Mouse (Mus musculus): ENCODE results near the gene Fam129a. TPM values are rescaled to one million over a fixed set of nuclear protein-coding genes. Genes with fewer than 3 reads are reported as not detected.
A peak's percentile ranks its signal among the peaks of the same experiment; 100 is the strongest.
"Not testable (repeated sequence)": the region's sequence is repeated elsewhere in the genome, so short reads cannot be mapped to it uniquely, and the experiment has no call there.

The Fam129a gene
- total RNA-seq, 2 experiments from 2014 or later = 4.8 to 6.2 TPM

DNA sequence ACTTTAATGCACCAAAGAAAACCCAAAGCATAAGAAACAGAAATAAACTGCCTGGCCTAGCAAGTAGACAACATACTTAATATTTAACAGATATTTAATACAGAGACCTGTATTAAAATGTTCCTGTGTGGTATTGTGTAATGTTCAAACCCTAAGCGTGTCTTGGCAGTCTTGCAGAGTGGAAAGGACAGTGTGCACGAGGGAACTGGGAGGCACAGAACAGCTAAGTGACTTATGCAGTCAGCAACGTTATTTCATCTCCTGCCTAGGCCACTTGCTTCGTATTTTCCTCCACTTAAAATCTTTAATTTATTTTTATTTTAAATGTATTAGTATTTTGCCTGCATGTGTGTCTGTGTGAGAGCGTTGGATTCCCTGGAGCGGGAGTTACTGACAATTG, 119.1 kb downstream of the Fam129a start:
- DNase-seq (ENCODE audit: low spot score in 2 of 2) = no peak

DNA sequence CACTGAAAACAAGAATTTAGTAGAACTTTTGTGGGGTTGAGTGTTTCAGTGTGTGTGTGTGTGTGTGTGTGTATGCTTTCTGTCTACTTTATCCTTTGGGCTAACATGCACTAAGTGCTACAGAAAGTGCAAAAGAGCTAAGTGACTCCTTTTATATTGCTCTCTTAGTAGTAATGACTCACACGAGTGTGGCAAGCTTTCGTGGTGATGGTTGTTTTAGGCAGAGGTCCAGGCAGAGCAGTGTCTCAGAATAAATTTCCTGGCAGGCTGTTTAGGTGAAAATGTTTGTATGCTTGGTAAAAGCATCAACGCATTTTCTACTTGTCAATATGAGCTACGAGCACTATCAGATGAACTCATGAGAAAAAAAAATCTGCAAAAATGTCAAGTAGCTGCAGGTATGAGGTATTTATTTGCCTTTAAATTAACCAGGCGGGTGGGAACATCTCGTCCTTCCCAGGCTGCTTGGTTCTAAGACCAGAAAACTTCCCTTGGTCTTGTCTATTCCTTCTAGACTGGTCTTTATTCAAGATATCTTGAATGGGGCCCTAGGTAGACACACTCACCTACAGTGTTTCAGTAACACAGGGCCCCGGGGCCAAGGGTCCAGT, 119.7 kb downstream of the Fam129a start:
- DNase-seq (ENCODE audit: low spot score in 2 of 2) = no peak

DNA sequence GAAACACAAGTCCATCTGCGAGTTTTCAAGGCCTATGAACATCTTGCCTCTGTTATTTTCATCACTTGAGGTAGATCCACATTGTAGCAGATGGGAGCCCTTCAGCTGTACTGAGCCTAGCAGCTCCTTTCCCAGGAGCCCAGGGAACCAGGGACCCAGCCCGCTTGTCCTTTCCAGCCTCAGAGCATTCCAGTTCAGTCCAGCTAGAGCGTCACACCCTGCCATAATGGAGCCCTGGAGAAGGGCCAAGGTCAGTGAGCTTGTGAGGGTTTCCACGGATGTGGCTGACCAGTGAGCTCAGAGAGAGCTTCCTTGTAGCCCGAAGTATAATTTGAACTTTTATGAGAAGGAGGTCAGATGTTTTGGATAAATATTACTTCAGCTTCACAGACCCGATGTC, 121.9 kb downstream of the Fam129a start:
- DNase-seq (ENCODE audit: low spot score in 2 of 2) = not testable (repeated sequence)

DNA sequence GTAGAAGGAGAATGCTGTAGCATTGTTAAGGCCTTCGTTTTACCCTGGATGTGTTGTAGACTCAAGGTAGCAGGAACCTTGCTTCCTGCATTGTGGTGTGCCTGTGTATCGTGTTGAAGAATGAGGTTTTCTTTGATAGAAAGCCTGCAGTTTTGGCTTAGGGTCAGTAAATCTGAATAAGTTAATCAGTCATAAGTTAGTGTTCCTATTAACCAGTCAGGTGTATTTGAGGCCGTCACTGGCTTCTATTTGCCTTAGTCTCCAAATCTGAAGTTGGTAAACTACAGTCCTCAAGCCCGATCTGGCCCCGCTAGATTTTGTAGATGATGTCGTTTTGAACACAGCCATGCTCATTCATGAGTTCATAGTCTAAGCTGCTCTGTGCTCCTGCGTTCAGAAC, 125.8 kb downstream of the Fam129a start:
- DNase-seq (ENCODE audit: low spot score in 2 of 2) = no peak

DNA sequence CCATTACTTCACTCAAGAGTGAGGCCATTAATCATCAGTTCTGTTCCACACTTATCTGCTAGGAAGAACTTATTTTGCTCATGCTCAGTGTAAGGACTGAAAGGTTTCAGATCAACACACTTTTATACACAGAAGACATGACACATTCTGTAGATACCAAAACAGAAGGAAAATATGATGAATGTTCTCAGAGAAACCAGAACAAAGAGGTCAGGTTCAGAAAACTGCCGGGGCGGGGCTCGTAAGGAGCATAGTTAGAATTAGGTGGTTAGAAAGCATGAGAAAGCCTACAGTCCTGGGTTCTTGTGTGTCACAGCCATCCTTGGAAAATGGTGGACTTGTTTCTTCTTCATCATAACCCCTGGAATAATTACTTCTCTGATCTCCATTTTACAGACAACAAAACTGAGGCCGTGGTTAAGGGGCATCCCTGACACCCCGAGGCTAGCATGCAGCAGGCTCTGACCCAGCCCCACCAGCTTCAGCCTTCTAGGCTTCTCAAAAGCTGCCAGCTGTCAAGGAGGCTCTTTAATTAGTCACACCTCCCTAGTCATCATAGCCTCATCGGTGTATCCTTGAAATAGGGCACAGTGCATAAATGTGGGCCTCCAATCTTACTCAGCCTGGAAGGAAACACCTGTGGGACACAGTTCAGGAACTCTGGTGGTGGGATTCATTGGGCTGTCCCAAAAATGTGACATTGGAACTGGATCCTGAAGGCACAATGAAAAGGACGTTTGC, 127.1 kb downstream of the Fam129a start:
- no peak for DNase-seq (ENCODE audit: low spot score in 2 of 2)

DNA sequence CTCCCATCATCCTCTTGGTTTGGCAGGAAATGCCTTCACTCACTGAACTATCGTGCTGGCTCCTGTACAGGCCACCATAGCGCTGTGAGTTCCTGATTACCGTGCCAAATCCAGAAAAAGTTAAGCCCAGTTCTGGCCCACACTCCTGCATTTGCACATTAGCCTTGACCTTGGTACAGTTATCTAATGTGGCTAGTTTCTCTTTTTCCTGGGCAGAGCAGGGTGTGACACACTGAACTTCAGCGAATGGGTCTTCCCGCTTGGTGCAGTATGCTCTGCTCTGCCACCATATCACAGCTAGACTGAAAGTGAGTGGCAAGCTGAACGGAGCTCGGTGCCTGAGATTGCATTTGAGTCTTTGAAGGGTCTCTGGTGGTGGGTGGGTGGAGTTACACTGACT, 128.4 kb downstream of the Fam129a start:
- DNase-seq (ENCODE audit: low spot score in 2 of 2) = no peak

DNA sequence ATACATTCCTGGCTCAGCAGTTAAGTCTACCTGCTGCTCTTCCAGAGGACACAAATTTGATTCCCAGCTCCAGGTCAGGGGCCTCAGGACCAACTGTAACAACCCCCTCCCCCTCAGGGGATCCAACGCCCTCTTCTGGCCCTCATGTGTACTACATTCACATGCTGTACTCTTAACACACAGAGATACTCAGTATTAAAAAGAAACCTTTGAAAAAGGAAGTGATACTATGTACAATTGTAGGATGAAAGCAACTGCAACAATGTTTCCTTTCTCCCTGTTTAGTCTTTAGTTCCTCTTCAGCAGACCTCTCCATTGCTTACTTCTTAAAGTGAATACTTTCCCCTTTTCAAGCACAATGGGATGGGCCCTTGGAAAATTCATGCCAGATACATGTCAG, 131.8 kb downstream of the Fam129a start:
- no peak for DNase-seq (ENCODE audit: low spot score in 2 of 2)

DNA sequence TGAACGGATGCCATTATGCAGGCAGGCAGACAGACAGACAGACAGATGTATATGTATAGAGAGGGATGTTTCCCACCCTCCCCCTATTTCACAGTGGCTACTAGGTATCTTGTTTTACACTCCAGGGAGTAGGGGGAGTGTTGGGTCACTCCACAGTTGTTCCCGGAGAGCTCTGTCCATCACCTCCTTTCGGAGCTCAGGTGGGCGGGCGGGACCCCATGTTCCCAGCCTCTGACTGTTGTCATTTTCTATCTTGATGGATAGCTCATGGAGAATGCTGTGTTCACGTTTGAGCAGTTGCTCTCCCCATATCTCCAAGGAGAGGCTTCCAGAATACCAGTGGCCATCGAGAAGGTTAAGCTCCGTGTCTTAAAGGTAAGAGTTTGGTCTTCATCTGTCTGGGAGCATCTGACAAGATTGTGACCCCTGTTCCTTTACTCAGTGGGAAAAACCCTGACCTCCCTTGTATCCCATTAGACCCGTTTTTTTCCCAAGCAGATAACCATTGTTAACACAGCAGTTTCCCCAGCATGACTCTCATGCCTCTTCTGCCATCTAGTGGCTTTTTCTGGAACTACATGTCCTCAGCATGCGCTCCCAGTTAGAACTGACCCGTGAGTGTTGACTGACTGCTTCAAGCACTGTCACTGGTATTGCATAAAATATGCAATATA, 134.9 kb downstream of the Fam129a start:
- peak; percentile 91 to 92 for DNase-seq (ENCODE audit: low spot score in 2 of 2)

DNA sequence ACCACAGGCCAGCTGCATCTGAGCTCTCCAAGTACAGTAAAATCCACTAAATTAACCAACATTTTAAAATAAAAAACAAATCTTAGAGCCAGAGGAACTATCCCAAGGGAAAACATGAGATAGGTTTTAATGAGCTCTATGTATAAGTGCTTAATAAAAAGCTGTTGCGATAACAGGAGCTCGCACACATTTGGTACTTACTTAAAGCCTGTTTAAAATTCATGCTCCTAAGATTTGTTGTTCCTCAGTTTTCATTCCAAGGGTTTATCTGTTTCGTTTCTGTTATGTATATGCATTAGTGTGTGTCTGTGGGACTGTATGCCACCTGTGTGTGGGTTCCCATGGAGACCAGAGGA, 135.4 kb downstream of the Fam129a start:
- DNase-seq (ENCODE audit: low spot score in 2 of 2) = no peak

DNA sequence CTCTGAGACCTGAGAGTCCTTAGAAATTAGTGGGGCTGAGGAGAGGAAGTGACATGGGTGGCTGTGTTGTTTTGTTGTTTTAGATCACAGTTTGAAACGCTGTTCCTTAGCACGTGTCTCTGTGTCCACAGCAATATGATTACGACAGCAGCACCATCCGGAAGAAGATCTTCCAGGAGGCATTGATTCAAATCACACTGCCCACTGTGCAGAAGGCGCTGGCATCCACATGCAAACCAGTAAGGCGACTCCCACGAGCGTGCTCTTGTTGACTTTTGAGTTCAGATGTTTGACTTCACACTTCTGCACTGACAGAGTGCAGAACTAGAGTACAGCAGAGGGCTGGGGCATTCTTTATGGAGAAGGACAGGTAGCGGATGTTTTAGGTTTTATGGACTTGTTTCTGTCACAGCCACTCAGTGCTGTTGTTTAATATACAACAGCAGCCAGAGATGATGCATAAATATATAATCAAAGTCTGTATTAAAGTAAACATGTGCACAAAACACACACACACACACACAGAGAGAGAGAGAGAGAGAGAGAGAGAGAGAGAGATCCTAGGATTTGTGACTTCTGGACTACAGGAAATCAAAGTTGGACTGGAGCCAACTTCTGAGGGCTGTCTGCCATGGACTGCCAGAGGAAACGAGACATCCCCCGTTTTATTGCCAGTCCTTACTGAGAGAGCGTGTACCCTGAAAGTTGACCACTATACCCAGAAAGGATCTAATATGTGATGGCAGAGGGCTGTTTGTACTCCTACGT, 138.2 kb downstream of the Fam129a start:
- DNase-seq (ENCODE audit: low spot score in 2 of 2) = no peak

DNA sequence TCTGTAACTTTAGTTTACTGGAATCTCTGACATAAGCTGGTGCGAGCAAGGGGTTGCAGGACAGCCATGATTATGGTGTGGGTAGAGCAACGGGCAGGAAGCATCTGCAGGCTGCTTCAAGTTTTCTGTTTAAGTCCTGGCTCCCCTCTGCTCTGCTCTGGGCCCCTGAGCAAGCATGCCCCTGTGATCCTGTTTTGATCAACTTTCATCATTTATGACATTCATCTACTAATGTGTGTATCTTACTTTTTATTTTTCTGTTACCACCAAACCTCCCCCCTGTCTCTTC, 138.7 kb downstream of the Fam129a start:
- DNase-seq (ENCODE audit: low spot score in 2 of 2) = no peak

DNA sequence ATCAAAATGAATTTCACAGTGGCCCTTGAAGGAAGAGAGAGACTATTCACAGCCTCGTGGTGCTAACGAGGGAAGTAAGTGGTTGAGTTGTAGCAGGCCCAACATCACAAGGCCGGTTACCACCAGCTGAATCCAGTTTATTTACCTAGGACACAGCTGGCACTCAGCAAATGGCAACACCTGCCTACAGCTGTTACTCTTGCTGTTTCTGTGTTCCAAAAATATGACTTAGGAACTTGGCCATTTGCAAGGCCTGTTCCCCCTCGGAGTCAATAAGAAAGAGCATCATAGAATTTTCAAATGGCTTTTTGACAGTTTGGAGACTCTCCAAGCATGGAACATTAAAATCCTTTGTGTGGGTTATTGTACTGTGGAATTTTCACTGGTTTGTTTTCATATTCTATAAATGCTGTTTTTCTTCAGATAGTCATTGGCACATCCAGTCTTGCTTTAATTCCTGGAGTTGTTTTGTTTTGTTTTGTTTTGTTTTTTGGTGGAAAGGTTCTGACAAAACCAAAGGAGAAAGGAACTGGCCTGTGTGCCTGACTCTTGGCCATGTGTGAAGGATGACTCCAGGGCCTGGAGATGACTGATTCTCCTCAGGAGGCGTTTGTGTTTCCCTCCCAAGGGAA, 139.6 kb downstream of the Fam129a start:
- no peak for DNase-seq (ENCODE audit: low spot score in 2 of 2)

DNA sequence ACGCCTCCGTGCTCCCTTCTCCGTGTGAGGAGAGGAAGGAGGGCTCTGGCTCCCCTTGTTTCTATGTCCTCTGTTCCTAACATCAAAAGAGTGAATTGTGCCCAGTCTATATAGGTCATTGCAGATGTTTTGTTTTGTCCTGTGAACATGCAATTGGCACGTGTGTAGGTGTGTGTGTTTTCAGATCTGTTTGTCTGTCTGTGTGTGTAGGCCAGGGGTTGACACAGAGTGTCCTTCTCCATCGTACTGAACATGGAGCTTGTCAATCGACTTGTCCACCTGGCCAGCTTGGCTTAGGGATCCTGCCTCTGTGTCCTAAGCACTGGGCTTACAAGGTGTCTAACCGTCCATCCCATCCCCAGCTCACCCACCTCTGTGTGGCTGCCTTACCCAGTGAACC, 140.1 kb downstream of the Fam129a start:
- no peak for DNase-seq (ENCODE audit: low spot score in 2 of 2)

DNA sequence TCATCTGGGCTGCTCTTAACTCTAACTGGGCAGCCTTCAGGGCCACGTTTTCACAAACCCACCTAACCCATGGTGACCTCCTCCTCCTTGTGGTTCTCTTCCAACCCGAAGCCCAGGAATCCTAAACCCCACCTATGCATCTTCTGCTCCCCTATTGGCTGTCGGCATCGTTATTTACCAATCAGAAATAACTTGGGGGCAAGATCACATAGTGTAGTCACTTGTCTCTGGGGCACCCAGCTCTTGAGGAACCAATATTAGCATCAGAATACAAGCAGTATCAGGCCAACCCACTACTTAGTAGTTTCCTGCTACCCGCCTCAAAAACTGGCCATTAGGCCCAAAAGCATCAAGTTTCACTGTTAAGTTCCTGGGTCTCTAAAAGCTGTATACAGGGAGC, 141.7 kb downstream of the Fam129a start:
- no peak for DNase-seq (ENCODE audit: low spot score in 2 of 2)

DNA sequence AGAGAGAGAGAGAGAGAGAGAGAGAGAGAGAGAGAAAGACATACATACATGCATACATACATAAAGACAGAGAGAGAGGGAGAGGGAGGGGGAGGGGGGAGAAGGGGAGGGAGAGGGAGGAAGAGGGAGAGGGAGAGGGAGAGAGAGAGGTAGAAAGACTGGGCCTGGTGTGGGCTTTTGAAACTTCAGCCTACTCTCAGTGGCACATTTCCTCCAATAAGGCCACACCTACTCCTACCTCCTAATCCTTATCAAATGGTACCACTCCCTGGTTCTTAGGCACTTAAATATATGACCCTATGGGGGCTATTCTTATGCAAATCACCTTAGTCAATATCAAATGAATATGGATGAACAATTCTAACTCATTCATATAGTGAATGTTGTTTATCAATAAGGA, 142.6 kb downstream of the Fam129a start:
- DNase-seq (ENCODE audit: low spot score in 2 of 2) = no peak

DNA sequence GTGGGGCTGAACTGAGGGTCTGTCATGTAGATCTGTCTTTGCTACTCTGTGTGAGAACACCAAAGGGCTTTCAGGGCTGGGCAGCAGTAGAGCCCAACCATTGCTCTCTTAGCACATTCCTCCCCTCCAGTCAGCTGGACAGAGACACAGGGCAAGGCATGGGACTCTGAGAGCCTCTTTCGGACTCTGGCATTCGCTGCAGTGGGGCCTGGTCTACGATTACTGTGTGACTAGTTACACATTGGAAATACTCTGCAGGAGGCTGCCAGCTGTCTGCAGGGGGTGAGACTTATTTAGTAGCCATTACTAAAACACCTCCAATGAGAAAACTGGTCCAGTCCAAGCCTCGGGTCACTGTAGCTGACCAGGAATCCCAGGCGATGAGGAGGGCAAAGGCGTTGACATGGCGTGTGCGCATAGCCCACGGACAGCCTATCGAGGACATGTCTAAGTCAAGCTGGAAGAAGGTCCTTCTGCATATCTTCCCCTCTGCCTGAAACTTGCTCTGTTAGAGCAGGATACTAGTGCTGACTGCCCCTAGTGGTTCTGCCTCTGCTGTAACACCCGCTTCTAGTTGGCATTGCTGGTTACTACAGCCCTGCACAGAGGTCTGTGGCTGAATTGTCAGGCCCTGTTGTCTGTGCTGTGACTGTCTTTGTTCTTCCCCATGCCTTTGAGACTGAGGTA, 145.2 kb downstream of the Fam129a start:
- DNase-seq (ENCODE audit: low spot score in 2 of 2) = no peak

DNA sequence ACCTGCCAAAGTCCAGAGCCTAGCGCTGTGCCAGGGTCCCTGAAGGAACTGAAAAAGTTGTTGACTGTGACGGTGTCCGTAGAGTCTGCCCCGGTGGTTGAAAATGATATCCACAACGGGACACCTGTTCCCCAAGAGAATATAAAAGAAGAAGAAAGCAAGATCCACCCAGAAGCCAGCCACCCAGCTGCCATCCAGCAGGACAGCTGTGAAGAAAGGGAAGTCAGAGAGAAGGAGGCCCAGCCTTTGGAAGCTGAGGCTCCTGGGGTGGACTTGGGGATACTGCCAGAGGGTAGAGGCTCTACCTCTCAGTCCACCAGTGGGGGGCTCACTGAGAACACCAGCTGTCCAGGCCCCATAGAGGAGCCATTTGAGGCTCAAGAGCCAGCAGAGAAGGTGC, 146.6 kb downstream of the Fam129a start:
- no peak for DNase-seq (ENCODE audit: low spot score in 2 of 2)

DNA sequence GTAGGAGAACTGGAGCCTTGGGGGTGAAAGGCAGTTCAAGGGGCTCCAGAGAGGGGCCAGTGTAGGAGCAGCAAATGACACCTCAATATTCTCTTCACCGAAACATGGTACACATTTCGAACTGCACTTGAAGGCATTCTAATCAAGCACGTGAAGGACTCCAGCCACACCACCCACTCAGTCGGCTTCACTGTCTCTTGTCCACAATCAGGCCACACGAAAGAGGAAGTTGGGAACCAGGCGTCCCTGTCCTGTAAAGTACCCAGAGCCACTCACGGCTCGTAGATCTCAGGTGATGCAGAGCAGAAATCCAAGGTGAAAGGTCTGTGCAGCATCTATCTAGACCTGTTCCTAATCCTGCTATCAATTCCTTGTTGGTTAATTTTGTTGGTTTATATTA, 147.6 kb downstream of the Fam129a start:
- DNase-seq (ENCODE audit: low spot score in 2 of 2) = no peak

DNA sequence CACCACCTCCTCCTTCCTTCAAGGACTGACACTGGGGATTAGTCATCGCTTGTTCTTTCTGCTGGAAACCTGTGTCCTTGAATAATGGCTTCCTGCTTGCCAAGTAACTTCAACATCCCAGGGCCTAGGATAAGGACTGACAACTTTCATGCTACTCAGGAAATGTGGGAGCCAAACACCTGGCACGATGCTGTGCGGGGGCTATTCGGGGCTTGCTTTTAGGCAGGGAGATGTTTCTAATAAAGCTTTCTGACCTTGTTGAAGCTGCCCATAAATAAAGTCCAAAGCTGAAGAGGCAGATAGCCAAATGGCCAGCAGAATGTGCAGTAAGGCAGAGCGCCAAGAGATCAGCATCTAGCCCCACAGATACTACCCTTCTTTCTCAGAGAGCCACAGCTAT, 148.9 kb downstream of the Fam129a start:
- no peak for DNase-seq (ENCODE audit: low spot score in 2 of 2)

DNA sequence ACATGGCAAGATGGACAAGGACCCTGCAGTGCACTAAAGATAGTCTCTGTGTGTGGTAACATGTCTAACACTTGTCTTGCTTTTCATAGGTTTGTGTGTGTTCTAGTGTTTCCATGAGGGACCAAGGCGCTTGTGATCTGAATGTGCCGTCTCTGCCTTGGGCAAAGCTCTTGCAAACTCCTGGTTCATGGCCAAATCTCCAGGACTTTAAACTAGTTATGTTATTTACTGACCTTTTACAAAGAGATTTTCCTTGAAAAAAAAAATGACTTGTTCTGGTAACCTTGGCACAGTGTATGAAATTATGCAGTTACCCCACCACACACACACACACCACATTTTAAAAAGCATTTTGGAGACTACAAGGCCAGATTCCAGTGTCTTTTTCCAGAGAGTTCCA, 149.6 kb downstream of the Fam129a start:
- DNase-seq (ENCODE audit: low spot score in 2 of 2) = no peak

DNA sequence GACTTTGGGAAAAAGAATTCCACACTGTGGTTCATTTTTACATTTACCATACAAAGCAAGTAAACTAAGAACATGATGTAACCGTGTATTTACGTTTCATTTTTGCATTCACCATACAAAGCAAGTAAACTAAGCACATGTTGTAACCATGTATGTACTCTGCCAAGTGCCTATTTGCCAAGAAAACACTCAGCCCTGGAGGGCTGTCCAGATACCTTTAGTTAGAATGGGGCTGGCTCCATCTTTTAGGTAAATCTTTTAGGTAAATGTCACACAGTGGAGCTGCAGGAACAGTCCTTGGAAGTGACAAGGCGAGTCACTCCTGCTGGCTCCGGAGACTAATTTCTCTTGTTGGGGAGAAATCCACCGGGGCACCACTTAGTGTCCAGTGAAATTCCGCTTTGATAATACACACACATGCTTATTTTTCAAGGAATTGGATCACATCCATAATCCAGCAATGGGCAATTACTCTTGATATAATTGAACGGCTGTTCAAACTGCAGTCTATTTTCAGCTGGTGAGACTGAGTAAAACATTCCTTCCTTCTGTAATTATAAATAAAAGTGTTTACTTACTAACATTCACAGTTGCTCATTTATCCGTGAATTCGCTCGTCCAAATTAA, 150.5 kb downstream of the Fam129a start:
- DNase-seq (ENCODE audit: low spot score in 2 of 2) = no peak
